Mouse (Mus musculus) gonadal fat pad, adult 2 months (tissue): ENCODE data around the gene Gpr18. TPM values are rescaled to one million over a fixed set of nuclear protein-coding genes. Genes with fewer than 3 reads are reported as not detected.
"Not testable (repeated sequence)": the region's sequence is repeated elsewhere in the genome, so short reads cannot be mapped to it uniquely, and the experiment has no call there.

ENCODE experiments used
- DNase-seq: peaks from one replicate; pipeline ENCODE4 v3.0.0-alpha.2; 2012; ENCODE audit warnings: low read depth
- polyA plus RNA-seq: library from polyadenylated mRNA; depleted of rRNA; stranded (reverse); fragments of >200 nt; gene quantifications from 2 replicates; pipeline ENCODE4 v1.2.3, GENCODE M21; 2012; rRNA removed

The Gpr18 gene
- polyA plus RNA-seq, 1 experiment = 0.77 TPM

DNA sequence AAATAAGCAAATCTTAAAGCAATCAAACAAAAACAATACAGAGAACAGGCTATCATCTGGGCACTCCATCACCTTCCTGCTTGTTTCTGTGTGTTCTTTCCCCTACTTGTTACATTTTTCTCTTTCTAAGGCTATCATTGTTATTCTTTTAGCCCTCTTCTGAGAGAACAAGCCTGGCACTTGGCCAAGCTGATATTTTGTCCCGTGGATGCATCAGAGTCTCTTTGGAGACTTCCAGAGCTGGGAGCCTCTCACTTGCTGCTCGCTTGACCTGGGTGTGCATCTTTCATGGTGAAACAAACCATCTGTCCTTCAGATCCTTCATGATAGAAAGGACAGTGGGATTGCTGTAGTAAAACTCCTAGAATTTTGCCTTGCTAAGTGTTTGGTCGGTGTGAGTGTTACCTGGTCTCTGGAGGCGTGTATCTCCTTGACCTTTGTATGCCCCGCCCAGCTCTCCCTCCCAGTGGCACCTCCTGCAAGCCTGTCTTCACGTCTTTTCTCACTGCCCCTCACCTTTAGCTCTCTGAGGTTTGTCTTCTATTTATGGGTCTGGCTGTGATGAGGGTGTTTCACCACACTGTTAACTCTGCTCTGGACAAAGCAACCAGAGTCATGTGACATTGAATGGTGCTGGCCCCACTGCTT is 31.3 kb downstream of the Gpr18 start:
- no peak for DNase-seq

DNA sequence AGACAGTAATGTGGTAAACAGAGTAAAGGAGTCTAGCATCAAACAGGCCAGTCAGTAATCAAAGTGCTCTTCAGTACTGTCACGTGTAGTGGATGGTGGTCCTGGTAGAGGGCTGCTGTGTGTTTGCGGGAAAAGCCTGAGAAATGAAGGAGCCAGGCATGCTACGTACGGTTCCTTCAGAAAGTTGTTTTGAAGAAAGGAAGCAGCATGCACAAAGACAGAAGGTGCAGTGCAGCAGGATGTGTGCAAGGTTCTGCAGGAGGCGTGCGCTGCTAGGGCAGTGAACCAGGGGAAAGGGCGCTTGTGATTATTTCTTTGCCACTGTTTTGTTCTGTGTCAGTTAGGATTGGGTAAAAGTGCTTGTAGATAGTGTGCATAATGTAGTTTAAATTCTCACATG is 34.4 kb downstream of the Gpr18 start:
- DNase-seq = no peak

DNA sequence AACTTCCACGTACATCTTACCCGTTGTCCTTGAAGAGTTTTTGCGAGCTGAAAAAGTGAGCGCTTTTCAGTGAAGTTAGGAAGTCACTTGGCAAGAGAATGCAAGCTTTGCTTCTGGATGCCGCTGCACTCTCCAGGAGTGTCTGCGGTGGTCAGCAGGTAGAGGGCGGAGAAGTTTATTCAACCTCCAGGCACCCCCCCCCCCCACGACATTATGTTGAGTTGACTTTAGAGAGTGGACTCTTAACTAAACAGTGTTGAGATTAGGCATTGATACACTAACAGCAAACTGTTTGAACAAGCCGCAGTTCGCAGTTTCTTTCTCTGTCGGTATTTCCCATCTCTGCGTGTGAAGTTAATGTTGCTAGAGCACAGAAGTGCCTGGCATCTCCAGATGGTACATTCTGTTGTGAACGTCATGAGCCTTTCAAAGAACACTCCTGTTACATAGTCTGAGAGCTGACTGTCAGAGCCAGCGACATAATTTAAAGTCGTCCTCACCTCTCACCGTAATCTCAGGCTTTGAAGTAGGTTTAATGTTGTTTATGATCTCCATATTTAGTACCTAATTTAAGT is 36.2 kb downstream of the Gpr18 start:
- no peak for DNase-seq

DNA sequence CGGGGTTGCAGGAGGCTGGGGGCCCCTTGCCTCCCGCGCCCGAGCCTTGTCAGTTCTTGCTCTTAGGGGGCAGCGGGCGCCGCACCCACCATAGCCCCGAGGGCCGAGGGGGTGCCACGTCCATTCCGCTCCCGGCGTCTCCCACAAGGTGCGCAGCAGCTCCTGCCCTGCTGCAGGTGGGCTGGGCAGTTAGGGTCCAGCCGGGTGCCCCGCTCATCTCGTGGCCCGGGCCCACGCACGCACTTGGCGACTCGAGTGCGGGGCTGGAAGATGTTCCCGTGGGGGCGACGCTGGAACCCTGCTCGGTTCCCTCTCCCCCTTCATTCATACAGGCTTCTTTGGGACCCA is 36.7 kb downstream of the Gpr18 start:
- DNase-seq = no peak

DNA sequence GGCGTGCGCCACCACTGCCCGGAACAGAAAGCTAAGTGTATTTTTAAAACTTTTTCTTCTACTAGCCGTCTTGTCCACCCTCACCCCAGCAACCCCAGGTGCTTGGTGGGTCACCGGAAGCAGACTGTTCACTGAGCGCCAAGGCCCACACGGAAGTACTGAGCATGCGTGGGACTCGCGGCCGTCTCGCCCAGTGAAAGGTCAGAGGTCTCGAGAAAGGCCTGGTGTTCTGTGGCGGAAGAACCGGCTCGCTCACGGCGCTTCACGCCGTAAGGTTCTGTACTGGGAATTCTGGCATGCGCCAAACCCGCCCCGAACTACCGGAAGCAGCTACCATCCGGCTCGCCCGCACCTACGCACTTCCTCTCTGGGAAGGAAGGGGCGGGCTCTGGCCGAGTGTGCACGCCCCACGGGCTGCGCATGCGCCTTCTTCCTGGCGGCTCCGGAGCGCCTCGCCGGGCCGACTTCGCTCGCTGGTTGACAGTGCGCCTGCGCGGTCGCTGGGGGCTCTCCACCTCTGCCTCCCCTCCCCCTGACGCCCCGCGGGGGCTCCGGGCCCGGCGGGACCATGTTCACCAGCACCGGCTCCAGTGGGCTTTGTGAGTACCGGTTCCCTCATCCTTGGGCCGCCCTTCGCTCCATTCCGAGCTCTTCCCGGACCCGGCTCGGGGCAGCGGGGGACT is 37.3 kb downstream of the Gpr18 start, which contains the start of gene Ubac2:
Gene Ubac2, plus strand, starts transcription at position 445 of the 683 bp plus-strand sequence.
- peak; percentile 57 for DNase-seq

DNA sequence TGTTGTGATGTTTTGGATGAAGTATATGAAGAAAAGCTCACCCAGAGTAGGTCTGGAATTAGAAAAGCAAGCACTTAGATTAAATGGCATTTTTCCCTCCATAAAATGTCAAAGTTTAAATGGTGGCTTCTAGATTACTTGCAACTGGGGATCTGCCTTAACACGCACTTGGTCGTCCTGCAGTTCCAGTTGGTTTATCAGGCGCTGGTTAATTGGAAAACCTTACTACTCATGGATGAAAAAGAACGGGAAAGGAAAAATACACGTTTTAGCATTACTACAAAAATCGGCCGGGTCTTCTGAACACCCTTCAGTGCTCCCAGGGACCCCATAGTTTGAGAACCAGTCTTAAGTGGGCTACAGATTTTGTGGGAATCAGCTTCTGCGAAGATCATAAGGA is 37.9 kb downstream of the Gpr18 start:
- no peak for DNase-seq

DNA sequence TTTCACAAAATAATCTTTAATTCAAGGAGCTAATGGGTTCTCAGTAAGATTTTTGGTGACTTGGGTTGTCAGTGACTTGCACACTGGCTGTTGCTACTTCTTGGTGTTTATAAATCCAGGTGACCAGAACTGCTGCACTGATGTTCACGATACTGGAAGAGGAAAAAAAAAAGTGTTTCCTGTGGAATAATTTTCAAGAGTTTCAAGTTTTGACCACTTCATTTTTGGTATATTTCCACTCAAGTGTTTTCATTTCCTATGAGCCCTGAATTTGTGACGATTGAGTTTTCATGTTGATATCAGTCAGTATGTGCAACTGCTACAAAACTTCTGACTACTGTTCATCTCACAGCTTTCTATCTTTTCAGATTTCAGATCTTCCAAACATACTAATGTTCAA is 38.7 kb downstream of the Gpr18 start:
- no peak for DNase-seq

DNA sequence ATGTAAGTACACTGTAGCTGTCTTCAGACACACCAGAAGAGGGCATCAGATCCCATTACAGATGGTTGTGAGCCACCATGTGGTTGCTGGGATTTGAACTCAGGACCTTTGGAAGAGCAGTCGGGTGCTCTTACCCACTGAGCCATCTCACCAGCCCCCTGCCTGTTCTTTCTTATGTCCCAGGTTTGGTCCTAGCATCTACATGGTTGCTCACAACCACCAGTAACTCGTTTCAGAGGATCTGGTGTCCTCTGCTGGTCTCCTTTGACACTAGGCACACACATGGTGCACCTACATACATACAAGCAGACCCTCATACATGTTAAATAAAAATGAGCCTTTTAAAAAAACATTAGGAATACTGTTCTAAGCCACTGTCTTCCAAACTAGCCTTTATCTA is 39.4 kb downstream of the Gpr18 start:
- not testable (repeated sequence) for DNase-seq

DNA sequence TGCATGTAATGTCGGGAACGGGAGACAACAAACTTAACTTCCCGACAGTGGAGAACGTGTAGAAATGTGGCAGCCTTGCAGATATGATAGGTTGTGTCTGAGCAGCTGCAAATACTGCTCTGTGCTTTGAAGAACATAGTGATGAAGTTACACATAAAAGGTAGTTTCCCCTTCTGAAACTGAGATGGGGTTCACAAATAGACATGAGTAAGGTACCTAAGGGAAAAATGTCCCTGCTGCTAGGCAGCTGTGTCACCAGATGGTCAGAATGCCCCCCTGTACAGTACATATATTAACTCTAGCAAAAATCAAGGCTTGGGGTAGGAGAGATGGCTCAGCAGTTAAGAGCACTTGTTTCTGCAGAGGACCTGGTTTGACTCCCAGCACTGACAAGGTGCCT is 41.9 kb downstream of the Gpr18 start:
- DNase-seq = no peak

DNA sequence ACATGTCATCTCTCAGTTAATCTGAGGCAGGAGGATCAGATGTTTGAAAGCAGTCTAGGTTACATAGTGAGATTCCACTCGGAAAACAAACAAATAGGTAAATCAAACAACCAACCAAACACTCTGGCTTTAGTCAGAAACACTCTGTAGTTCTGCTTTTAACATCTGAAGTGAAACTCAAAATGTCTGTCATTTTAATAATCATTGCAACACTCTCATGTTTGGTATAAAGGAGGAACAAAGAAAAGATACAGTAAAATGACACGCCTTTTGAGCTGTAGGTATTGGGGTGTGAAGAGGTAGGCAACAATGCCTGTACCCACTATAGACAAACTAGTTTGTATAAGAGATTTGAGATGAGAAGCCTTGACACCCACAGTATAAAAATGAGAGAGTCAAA is 42.4 kb downstream of the Gpr18 start:
- no peak for DNase-seq

DNA sequence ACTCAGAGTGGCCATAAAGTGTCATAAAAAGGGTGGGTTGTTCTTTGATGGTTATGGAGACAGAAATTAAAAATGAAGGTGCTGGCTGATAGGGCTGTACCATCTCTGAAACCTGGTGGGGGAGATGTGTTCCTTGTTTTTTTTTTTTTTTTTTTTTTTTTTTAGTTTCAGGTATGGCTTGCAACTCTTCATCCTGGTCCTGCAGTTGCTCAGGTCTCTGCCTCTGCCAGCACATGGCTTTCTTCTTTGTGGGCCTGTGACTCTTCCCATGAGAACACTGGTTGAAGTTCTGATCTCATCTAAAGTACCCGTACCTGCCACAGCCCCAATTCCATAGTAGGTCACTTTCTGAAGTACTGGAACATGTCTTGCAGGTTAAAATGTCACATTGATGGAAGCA is 42.8 kb downstream of the Gpr18 start:
- DNase-seq = no peak

DNA sequence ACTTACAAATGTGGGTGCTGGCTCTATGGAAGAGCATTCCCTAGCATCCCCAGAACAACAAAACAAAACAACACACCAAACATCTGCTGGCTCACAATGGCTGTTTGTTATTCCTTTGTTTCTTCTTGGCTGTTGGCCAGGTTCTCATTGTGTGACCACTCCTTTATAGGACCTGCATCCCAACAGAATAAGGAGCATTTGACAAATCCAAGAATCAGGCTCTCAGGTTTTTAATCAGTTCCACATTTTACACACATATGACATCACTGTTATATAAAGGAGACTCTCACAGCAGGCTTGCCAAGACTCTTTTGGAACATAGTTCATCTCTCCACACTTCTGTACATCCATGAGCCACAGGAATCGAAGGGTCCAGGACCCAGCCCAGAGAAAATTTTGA is 46.5 kb downstream of the Gpr18 start:
- DNase-seq = no peak

DNA sequence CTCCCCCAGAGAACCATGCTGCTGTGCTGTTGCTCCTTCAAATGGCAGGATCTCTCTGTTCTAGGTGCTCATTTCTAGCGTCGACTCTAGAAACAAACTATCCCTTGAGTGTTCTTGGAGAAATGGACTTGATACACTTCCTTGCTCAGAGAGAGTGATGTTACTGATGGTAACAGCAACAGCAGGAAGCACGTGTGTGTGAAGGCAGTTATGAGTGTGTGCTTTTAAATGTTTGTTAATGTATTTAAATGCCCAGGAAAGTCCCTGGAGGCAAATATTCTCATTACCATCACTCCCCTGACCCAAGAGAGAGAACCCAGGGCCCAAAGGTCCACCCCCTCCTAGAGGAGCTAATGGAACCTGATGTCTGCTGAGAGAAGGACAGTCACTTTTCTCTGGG is 49.0 kb downstream of the Gpr18 start:
- DNase-seq = no peak

DNA sequence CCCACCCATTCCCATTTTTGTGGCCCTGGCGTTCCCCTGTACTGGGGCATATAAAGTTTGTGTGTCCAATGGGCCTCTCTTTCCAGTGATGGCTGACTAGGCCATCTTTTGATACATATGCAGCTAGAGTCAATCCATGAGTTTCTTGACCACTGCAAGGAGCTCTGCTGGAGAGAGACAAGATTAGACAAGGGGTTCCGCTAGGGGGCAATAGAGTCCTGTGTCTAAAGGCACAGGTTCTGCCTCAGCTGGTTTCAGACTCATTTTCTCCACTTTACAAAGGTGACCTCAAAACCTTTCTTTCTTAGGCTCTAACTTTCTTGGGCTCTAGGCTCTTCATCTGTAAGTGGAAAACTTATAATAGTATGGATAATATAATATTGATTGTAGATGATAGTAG is 50.4 kb downstream of the Gpr18 start:
- not testable (repeated sequence) for DNase-seq

Other genes starting within 250 kb of the Gpr18 start
- gene Dock9, start 117.9 kb downstream of the Gpr18 start, polyA plus RNA-seq = 36.0 and 39.1 TPM in 2 replicates
- gene Ubac2, start 37.2 kb downstream of the Gpr18 start, polyA plus RNA-seq = 65.2 and 70.0 TPM in 2 replicates
- gene Gpr183, start 49.4 kb upstream of the Gpr18 start, polyA plus RNA-seq = 1.9 and 2.8 TPM in 2 replicates
- 0.28 TPM in 1 of 2 replicates, not detected in the other for gene Timm8a2, start 118.9 kb upstream of the Gpr18 start, polyA plus RNA-seq
- 113 and 161 TPM in 2 replicates for gene Tm9sf2, start 191.3 kb upstream of the Gpr18 start, polyA plus RNA-seq